ENCODE assay signal across 23 mouse cellular contexts in genomic region chr2:155846930-155847329, GRCm38 (mm10). TPM values are rescaled to one million over a fixed set of nuclear protein-coding genes. Genes with fewer than 3 reads are reported as not detected.
"Had no signal": no experiment of that assay in that cellular context is flagged by ENCODE, and none has a peak within 500 bp of the region (broad histone marks: within the 10 kb centered on the region; RNA-seq: fewer than 3 reads in every experiment).

No protein-coding gene starts in this region.

- H3K27me3 ChIP-seq: liver, embryonic 13.5 days; neural tube, embryonic 12.5 days; neural tube, embryonic 15.5 days had no signal

- H3K27ac ChIP-seq: layer of hippocampus, adult 2 months; liver, embryonic 13.5 days; neural tube, embryonic 12.5 days; neural tube, embryonic 15.5 days; stomach, postnatal 0 days had no signal

- H3K9ac ChIP-seq: liver, embryonic 13.5 days; neural tube, embryonic 12.5 days; neural tube, embryonic 15.5 days had no signal

- H3K4me3 ChIP-seq: layer of hippocampus, adult 2 months; liver, embryonic 13.5 days; neural tube, embryonic 12.5 days; neural tube, embryonic 15.5 days had no signal

- H3K4me2 ChIP-seq: liver, embryonic 13.5 days; neural tube, embryonic 12.5 days; neural tube, embryonic 15.5 days had no signal

- DNase-seq: kidney, adult 18-20 months; kidney, adult 9 months; kidney, postnatal 14 days; left cerebral cortex, postnatal 4 days; liver, embryonic 13.5 days; lung, adult 2 months; lung, postnatal 14 days; lung, postnatal 4 days; midbrain, embryonic 14.5 days; right cerebral cortex, adult 18-20 months; right cerebral cortex, postnatal 14 days; right cerebral cortex, postnatal 4 days; thymus, adult 2 months; thymus, postnatal 14 days; thymus, postnatal 4 days had no signal

- H3K4me1 ChIP-seq: neural tube, embryonic 12.5 days; neural tube, embryonic 15.5 days had no signal

- H3K9me3 ChIP-seq: liver, embryonic 13.5 days; neural tube, embryonic 12.5 days; neural tube, embryonic 15.5 days had no signal

- ATAC-seq: inflammation-experienced regulatory T-cells, adult 6 months; intestine, embryonic 16.5 days had no signal

RNA-seq across cellular contexts. Expression of gene Fam83c, which starts 12.3 kb away (rescaled TPM):
- polyA plus RNA-seq: inflammation-experienced regulatory T-cells, adult 6 months; liver, adult 2 months; midbrain, postnatal 0 days had no signal
